Mouse (Mus musculus) mesoderm, embryonic 11.5 days (tissue): ENCODE data around the gene Zfp628.

Experiments
- DNase-seq: peaks from one replicate; pipeline ENCODE4 v3.0.0-alpha.2; 2012; ENCODE audit warnings: low read depth, low spot score

The Zfp628 gene

DNA sequence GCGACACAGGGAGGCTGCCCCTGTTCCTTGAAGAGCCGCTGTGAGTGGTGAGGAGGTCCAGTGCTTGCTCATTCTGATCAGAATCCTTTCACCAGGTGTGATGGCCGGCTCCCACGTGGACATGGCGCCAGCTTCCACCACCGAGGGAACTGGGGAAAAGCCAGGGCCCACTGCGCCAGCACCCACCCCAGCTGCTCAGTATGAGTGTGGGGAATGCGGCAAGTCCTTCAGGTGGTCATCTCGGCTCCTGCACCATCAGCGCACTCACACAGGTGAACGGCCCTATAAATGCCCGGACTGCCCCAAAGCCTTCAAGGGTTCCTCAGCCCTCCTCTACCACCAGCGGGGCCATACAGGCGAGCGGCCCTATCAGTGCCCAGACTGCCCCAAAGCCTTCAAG, 3.7 kb downstream of the Zfp628 start:
- DNase-seq: no peak

GRCm38 (mm10) chr7:4919096-4919495, 4.1 kb downstream of the Zfp628 start:
- no peak for DNase-seq

GRCm38 (mm10) chr7:4919971-4920370, 5.0 kb downstream of the Zfp628 start:
- no peak for DNase-seq

- no peak for DNase-seq
These were observed 5.5 kb downstream of the Zfp628 start for GRCm38 (mm10) chr7:4920496-4920895.

GRCm38 (mm10) chr7:4920976-4921823, 6.2 kb downstream of the Zfp628 start:
- DNase-seq: no peak

DNA sequence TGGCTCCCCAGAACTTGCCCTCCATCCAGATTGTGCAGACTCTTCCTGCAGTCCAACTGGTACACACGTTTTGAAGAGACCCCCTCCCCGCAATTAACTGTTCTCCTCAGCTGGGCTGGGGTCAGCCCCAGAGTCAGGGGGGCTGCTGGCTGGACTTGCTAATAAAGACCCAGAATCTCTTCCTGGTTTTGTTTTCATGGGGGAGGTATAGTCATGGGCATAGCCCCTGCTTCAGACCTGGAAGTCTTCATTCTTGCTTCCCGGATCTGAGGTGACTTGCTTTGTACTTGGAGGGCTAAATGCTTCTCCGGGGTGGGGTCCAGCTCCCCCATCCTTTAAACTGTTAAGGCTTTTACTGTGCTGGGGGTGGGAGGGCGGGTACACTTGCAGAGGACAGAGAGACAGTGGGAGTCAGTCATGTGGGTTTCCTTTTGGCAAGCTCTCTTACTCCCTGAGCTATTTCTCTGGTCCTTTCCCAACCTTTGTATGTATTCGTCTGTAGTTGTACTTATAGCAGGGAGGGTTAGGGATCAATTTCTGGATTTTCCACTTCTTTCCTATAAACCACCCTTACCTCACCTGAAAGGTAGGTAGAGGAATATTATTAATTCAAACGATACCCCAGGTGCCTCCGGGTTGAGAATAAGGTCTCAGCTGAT, 6.9 kb downstream of the Zfp628 start, which contains the start of gene Nat14:
Gene Nat14, plus strand, starts transcription at position 205 of the 659 bp plus-strand sequence.
- no peak for DNase-seq

- peak; percentile 92 for DNase-seq
These were observed 7.5 kb downstream of the Zfp628 start for GRCm38 (mm10) chr7:4922508-4922907.

GRCm38 (mm10) chr7:4922931-4923565, 8.0 kb downstream of the Zfp628 start:
- DNase-seq: peak; percentile 90

DNA sequence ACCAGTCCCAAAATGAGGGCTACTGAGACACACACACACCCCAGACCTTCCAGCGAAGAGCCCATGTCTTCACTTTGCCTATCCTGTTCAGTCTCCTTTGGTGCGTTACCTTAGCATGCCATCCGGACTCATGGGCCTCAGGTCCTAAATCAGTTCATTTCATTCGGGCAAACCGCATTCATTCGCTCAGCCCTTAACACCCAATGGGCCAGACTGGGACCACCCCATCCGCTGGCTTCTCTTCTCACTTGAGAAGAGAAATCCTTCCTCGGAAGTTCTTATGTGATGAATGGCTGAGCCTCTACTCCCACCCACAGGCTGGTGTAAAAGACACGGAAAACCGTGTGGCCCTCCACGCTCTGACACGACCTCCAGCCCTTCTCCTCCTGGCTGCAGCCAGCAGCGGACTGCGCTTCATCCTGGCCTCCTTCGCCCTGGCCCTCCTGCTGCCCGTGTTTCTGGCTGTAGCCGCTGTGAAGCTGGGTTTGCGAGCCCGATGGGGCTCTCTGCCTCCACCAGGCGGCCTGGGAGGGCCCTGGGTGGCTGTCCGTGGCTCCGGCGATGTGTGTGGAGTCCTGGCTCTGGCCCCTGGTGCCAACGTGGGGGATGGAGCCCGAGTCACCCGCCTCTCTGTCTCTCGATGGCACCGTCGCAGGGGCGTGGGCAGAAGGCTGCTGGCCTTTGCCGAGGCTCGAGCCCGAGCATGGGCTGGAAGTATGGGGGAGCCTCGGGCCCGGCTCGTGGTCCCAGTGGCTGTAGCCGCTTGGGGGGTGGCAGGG, 8.8 kb downstream of the Zfp628 start:
- no peak for DNase-seq

- DNase-seq: peak; percentile 21
These were observed 9.5 kb downstream of the Zfp628 start for GRCm38 (mm10) chr7:4924483-4924882.

DNA sequence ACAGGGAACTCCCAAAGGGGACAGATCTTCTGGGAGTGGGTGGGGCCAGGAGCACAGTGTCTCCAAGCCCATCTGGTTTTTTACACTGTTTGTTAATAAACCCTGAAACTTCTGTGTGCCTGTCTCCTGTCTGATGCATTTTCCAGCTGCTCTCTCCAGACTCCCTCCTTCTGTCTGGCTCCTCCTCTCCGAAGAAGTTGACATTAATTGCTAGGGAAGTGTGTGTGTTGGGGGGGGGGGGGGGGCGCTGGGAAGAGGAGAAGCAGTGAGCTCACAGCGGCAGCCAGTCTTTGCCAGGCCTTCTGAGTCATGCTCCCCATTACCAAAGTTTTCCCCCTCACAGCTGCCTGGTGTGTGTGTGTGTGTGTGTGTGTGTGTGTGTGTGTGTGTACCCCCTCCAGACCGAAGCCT, 9.9 kb downstream of the Zfp628 start:
- peak; percentile 77 for DNase-seq

- peak; percentile 57 for DNase-seq
These were observed 10.7 kb downstream of the Zfp628 start, which contains the start of gene Ssc5d for GRCm38 (mm10) chr7:4925441-4926381. Gene Ssc5d (plus strand): TSS chr7:4925785.

DNA sequence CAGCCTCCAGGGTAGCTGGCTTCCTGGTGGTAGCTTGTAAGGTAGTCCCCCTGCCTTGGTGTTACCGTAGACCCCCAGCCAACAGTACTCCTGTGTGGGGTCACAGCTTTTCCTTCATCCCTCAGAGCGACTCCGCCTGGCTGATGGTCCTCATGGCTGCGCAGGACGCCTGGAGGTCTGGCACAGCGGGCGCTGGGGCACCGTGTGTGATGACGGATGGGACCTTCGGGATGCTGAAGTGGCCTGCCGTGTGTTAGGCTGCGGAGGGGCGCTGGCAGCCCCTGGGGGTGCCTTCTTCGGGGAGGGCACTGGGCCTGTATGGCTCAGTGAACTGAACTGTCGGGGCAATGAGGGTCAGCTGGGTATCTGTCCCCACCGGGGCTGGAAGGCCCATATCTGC, 11.8 kb downstream of the Zfp628 start:
- DNase-seq: no peak

DNA sequence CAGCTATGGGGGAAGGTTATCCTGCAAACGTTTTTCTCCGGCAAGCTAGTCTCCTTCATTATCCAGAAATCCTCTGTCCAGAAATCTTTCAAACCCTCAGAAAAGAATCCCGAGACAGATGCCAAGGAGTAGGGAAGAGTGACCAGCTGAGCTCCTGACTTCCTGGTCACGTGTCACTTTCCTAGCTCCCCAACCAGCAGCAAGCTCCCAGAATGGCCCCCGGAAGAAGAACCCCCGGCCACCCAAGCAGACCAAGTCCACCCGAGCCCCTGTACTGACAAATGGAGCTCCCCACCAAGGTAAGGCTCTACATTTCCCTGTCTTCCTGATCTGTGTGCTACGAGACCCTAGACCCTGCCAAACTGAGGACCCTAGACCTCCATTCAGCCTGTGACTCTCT, 12.7 kb downstream of the Zfp628 start:
- no peak for DNase-seq

DNA sequence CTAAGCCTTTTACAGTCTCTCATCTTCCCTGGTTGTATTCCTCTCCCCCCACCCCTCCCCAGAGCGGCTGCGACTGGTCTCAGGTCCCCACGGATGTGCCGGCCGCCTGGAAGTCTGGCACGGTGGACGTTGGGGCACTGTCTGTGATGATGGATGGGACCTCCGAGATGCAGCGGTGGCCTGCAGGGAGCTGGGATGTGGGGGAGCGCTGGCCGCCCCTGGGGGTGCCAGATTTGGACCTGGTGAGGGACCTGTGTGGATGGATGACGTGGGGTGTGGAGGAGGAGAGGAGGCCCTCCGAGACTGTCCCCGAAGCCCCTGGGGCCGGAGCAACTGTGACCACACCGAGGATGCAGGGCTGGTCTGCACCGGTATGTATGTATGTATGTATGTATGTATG, 13.3 kb downstream of the Zfp628 start:
- no peak for DNase-seq

DNA sequence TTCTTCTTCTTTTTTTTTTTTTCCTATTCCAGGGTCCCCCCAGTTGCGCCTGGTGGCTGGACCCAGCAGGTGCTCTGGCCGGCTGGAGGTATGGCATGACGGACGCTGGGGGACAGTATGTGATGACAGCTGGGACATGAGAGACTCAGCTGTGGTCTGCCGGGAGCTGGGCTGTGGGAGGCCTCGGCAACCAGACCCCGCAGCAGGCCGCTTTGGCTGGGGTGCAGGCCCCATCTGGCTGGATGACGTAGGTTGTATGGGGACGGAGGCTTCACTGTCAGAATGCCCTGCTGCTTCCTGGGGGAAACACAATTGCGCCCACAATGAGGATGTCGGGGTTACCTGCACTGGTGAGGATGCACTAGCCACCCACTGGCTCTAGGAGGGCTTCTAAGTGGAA, 18.1 kb downstream of the Zfp628 start:
- no peak for DNase-seq

DNA sequence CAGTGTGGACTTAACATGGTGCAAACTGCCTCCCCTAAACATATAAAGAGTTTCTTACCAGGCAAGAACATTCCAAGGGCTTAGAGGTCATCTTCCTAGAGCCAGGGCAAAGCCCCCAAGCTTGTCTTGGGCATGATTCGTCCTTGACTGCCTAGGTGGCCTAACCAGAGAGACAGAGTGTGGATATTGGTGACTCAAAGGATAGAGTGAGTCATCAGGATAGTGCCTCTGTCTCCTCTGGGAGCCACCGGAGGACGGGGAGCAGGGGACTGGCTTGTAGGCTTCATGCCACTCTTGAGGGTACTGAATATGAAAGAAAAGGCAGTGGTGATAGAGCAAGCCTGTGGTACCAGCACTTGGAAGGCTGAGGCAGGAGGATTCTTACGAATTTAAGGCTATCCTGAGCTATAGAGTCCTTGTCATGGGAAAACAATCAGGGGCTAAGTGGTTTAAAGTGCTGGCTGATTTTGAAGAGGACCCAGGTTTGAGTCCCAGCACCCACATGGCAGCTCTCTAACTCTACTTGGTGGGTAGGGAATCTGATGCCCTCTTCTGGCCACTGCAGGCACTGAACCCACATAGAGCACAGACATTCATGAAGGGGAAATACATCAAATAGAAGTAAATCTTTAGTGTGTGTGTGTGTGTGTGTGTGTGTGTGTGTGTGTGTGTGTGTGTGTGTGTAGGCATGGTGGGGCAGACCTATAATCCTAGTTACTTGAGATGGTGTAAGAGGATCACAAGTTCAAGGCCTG, 19.3 kb downstream of the Zfp628 start:
- DNase-seq: no peak

GRCm38 (mm10) chr7:4936832-4937231, 21.8 kb downstream of the Zfp628 start:
- no peak for DNase-seq

DNA sequence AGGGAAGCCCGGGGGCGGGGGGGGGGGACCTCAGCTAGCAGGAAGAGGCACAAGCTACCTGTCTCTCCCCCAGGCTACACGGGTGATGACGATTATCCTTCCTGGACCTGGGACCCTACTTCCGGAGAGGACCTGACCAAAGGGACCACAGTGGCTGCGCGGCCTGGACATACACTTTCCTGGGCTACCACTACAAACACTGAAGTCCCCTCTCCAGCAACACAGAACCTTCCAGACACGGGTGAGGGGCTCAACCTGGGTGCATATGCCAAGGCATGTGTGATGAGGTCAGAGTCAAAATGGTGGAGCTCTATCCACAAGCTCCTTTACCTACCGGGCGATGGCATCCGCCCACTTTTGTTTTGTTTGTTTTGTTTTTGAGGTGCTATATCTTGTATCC, 22.4 kb downstream of the Zfp628 start:
- DNase-seq: no peak

- peak; percentile 69 for DNase-seq
These were observed 23.4 kb downstream of the Zfp628 start for GRCm38 (mm10) chr7:4938456-4938855.
